Mouse (Mus musculus): ENCODE measurements around the gene Dpf3.

DNA sequence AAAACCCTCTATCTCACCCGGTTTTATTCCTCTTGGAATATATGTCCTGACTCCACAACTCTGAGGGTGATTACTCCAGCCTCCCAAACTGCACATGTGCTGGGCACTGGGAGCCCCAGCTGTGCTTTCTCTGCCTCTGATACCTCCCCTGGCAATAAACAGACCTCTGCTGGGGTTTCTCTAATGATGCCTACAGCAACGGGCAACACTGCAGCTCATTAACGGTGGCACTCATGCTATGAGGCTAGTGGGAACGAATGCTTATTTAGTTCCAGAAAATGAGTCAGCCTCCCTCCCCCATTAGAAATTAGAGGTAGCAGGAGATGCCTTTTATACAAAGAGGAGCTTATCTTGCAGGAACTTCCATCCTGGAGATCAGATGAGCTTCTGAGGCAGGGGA is 25.3 kb upstream of the Dpf3 start:
- TF ChIP-seq GATA1 (IDR thresholded peaks at IDR 0.05; ENCODE audit: borderline replicate concordance, low read length) (no peak), FLI1 (IDR thresholded peaks at IDR 0.05; ENCODE audit: low read length) (no peak)
